Mouse (Mus musculus) liver (tissue): ENCODE data around the gene Pfkl.
"Not testable (repeated sequence)": the region's sequence is repeated elsewhere in the genome, so short reads cannot be mapped to it uniquely, and the experiment has no call there.

Source experiments
- DNase-seq: peaks from one replicate; pipeline ENCODE4 v3.0.0-alpha.2; 2020; ENCODE audit warnings: mixed read lengths

Gene Pfkl

DNA sequence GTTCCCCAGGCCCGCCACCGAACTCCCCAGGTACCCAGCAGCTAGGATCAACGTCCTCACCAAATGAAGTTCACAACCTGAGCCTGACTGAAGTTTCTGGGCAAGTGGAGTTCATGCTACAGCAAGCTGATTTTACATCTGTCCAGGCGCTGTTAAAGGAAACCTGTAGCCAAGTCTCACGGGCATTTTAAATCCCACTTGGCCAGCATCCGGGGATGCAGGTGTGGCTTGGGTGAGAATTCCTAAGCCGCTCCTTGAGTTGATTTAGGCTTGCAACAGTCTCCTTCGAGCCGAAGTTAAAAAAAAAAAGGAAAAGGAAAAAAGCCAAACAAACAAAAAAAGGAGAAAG is at the start of gene Pfkl:
Gene Pfkl, minus strand, starts transcription at position 139 of the 349 bp plus-strand sequence.
- DNase-seq = no peak

DNA sequence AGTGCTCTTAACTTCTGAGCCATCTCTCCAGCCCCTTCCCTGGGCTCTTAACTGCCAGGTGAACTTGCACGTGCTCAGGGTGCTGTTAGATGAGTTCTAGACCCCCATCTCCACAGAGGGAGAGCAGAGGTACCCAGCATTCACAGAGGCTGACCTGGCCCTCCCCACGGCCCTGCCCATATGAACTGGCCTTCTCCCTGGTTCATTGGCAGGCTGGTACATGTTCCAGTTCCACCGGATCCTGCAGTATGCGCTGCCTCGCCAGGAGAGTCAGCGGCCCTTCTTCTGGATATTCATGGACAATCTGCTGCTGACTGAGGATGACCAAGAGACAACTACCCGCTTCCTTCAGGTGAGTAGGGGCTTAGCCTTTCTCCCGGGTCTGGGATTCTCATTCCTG is 47.2 kb upstream of the Pfkl start:
- DNase-seq = no peak

GRCm38 (mm10) chr10:78054633-78055565 is 45.0 kb upstream of the Pfkl start:
- no peak for DNase-seq

DNA sequence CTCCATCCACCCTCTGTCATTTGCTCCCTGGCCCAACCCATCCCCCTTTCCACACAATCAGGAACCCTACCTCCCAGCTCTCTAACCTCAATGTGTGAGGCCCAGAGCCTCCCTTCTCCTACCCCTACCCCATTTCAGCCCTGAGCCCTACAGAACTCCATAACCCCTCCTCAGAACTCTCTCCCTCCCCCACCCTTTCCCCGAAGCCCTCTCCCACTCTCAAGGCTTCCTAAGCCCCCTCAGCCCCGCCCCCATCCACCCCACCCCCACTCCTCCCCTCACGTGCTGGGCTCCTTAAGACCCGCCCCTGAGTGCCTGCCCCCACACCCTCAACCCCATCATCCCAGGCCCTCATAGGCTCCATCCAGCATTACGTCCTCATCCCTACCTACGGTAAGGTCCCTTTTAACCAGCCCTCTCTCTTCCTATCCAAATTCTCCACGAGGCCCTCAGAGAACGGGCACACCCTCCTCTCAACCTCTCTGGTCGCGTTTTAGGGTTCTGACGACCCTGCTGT is 39.7 kb upstream of the Pfkl start:
- DNase-seq = no peak

DNA sequence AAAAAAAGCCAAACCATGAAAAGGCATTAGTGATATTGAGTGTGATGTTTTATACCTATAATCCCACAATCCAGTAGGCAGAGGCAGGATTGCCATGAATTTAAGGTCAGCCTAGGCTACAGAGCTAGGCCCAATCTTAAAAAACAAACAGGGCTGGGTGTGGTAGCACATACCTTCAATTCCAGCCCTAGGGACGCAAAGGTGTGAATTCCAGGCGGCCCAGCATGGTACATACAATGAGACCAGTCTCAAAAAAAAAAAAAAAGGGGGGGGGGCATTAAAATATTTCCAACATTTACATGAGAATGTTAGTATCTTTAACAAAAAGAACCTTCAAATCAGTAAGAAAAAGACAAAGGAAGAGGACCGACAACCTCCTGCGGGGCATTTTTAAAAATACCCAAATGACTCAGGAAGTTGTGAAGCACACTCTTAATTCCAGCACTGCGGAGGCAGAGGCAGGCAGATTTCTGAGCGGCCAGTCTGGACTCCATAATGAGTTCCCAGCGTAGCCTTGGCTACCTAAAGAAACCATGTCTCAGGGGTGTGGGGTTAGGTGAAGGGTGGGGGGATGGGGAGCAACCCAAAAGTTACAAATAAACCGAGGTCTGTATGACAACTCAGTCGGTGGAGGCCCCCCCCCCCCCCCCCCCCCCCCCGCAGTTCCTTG is 38.3 kb upstream of the Pfkl start:
- no peak for DNase-seq

GRCm38 (mm10) chr10:78046388-78046787 is 36.5 kb upstream of the Pfkl start:
- DNase-seq = no peak

- DNase-seq = no peak
These were observed 34.6 kb upstream of the Pfkl start for GRCm38 (mm10) chr10:78044531-78044930.

- peak; percentile 63 for DNase-seq
These were observed 33.5 kb upstream of the Pfkl start, which contains the start of gene Aire for GRCm38 (mm10) chr10:78043406-78043836. Aire (minus strand) TSS chr10:78043610.

DNA sequence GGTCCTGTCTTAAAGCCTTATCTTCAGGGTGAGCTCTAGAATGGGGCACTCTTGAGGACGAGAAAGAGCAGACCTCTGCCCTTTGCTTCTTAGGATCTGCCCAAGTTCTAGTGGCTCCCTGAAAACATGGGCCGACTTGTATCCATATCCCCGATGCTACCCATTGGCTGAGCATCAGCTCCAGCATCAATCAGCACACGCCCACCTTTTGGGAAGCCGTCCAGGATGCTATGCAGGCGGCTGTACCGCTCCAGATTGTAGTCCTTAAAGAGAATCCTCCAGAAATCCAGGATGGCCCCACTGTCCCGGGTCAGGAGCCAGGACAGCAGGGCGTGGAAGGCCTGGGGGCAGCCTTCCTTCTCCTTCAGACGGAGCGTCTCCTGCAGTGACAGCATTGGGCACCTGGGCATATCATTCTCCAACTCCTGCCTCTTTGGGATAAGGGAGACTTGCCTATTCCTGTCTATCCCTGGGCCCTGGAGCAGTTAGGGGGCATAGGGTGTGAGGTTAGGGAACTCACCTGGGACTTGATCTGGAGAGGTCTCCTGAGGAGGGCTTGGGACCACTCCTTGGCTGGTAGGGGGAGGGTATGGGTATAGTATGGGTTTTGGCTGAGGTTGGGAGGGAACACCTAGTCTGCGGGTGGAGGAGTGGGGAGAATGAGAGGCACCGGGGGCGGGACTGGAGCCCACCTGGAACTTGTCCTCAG is 33.0 kb upstream of the Pfkl start:
- no peak for DNase-seq

GRCm38 (mm10) chr10:78042096-78042495 is 32.2 kb upstream of the Pfkl start:
- no peak for DNase-seq

- no peak for DNase-seq
These were observed 31.8 kb upstream of the Pfkl start, which contains the start of gene Dnmt3l for GRCm38 (mm10) chr10:78041647-78042046. Dnmt3l (plus strand) TSS chr10:78041947.

- DNase-seq = no peak
These were observed 27.3 kb upstream of the Pfkl start for GRCm38 (mm10) chr10:78037139-78037538.

GRCm38 (mm10) chr10:78031987-78032386 is 22.1 kb upstream of the Pfkl start:
- no peak for DNase-seq

DNA sequence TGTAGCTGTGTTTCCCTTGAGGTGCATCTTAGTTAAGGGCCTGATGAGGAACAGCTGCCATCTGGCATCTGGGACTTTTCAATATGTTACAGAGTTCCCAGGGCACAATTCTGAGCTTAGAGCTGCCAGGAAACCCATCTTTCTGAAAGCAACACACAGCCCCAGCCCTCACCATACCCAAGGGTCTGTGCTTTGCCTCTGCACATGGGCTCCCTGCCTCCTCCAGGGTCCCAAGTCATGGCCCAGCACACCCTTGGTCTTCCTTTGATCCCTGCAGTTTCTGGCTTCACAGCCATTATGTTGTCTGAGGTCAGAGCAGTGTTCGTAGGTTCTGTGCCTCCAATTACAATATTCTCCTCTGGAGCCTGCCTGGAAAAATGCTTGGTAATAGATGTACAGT is 19.2 kb upstream of the Pfkl start:
- no peak for DNase-seq

DNA sequence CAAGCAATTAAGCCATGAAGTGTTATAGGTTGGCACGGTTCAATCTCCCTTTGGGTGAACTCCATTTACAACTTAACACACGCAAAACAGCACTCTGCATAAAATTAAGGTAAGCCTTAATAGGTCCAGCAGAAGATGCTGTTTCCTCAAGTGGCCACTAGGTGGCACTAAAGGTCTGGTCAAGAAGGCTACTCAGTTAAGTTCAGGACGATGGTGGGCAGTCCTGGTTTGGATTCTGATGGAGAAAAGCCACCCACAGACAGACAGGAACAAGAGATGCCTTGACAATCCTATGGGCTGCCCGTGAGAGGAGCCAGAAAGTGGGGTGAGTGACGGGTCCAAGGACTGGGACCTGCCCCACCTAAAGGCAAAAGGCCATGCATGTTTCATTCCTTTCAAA is 18.2 kb upstream of the Pfkl start:
- peak; percentile 81 for DNase-seq

- not testable (repeated sequence) for DNase-seq
These were observed 15.6 kb upstream of the Pfkl start for GRCm38 (mm10) chr10:78025453-78025852.

DNA sequence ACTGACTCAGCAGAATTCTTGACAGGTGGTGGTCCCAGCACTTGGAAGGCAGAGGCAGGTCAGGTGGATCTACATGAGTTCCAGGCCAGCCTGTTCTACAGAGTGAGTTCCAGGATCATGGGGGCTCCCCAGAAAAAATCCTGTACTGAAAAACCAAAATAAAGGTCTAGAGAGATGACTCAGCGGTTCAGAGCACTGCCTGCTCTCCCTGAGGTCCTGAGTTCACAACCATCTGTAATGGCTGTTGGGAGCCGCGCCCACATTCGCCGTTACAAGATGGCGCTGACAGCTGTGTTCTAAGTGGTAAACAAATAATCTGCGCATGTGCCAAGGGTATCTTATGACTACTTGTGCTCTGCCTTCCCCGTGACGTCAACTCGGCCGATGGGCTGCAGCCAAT is 10.1 kb upstream of the Pfkl start:
- DNase-seq = not testable (repeated sequence)

GRCm38 (mm10) chr10:78019291-78019690 is 9.4 kb upstream of the Pfkl start:
- DNase-seq = no peak

GRCm38 (mm10) chr10:78018797-78019203 is 8.9 kb upstream of the Pfkl start:
- peak; percentile 89 for DNase-seq

GRCm38 (mm10) chr10:78016366-78016765 is 6.5 kb upstream of the Pfkl start:
- DNase-seq = no peak

DNA sequence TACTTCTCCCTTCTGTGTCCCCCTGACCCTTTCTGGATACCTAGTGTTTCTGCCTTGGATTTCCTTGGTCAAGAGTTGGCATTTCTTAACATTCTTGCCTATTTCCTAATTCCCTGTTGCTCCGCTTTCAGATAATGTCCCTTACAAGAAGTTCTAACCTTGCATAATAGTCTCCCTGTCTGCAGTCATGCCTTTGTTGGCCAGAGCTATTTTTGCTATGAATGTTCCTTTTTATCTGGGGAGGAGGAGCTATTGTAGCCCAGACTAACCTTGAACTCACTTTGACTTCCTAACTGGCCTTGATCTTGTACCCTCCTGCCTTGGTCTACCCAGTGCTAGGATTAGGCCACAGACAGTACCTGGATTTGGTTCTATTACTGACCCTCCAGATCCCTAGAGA is 5.6 kb upstream of the Pfkl start:
- no peak for DNase-seq

DNA sequence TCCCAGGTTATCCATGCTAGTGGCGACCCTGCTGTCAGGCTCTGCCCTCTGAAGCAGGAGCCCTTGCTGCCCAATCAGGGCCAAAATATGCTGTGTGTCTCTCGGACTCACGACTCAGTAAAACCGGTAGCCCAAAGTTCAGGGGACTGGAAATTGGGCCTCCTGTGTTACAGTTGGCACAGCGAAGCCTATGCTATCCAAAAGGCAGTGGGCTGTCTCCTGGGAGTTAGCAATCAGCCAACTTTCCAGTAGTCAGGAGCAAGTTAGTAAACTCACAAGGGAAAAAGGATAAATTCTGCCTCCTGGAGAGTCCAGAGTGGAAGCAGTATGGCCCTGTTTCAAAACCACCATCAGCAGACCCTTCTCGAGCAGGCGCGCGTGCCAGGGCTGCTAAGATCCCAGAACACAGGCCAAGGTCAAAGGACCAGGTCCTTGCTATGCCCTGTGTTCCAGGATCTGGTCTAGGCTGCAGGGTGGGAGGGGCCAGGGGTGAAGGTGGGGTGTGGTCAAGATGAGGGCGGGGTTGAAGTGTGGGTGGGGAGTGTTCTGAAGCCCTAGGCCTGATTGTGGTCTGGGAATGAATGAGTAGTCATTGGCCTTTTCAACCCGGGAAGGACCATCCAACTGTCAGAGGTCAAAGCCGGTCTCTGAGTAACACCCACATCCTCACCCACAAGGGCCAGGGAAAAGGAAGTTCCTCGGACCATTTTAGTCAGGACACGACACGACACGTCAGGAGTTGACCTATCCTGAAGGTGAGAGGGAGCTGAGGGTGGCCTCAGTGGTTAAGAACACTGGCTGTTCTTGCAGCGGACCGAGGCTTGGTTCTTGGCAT is 3.0 kb upstream of the Pfkl start:
- DNase-seq = peak; percentile 51
